Mouse (Mus musculus): Measurements from ENCODE around the gene Mical3. TPM values are rescaled to one million over a fixed set of nuclear protein-coding genes. Genes with fewer than 3 reads are reported as not detected.

Mical3 gene
- polyA plus RNA-seq, 1 experiment from 2014 or later: 20.0 TPM

- Histone ChIP-seq H3K4me1 (ENCODE audit: control insufficient read depth, insufficient read depth, low read length) (no peaks in the 10 kb centered on the region), H3K27ac (ENCODE audit: low read depth, low read length) (no peak overlapping the region), H3K9ac (ENCODE audit: low read depth, low read length) (no peak overlapping the region), H3K27me3 (ENCODE audit: control insufficient read depth, insufficient read depth, low read length) (no peaks in the 10 kb centered on the region), H3K36me3 (ENCODE audit: control insufficient read depth, insufficient read depth, low read length) (peaks cover 31% of the 10 kb centered on the region; the same call in 1 of the 2 replicates), H3K4me3 (ENCODE audit: low read length) (no peak overlapping the region), H3K9me3 (ENCODE audit: control insufficient read depth, low read length) (no peaks in the 10 kb centered on the region), H3K4me2 (replicated peaks; ENCODE audit: low read depth, low read length) (no peak overlapping the region)
- WGBS: 78% methylated on average over 9 of the region's 9 CpGs
- no peak for ATAC-seq (ENCODE audit: low FRiP score, low TSS enrichment)
These were observed 236.3 kb downstream of the Mical3 start for GRCm38 (mm10) chr6:120894524-120894923.

GRCm38 (mm10) chr6:120894089-120894488 is 236.7 kb downstream of the Mical3 start:
- H3K4me1 ChIP-seq (ENCODE audit: control insufficient read depth, insufficient read depth, low read length): no peaks in the 10 kb centered on the region
- no peak for ATAC-seq (ENCODE audit: low FRiP score, low TSS enrichment)
- WGBS: 97% methylated on average over 9 of the region's 9 CpGs
- no peaks in the 10 kb centered on the region for H3K27me3 ChIP-seq (ENCODE audit: control insufficient read depth, insufficient read depth, low read length)
- no peak overlapping the region for H3K4me2 ChIP-seq (replicated peaks; ENCODE audit: low read depth, low read length)
- no peak overlapping the region for H3K27ac ChIP-seq (ENCODE audit: low read depth, low read length)
- H3K9me3 ChIP-seq (ENCODE audit: control insufficient read depth, low read length): no peaks in the 10 kb centered on the region
- no peak overlapping the region for H3K4me3 ChIP-seq (ENCODE audit: low read length)
- H3K9ac ChIP-seq (ENCODE audit: low read depth, low read length): no peak overlapping the region
- peaks cover 36% of the 10 kb centered on the region; the same call in 1 of the 2 replicates for H3K36me3 ChIP-seq (ENCODE audit: control insufficient read depth, insufficient read depth, low read length)

GRCm38 (mm10) chr6:120886696-120887095 is 244.1 kb downstream of the Mical3 start:
- Histone ChIP-seq H3K27me3 (ENCODE audit: control insufficient read depth, insufficient read depth, low read length) (no peaks in the 10 kb centered on the region), H3K27ac (ENCODE audit: low read depth, low read length) (no peak overlapping the region), H3K4me2 (replicated peaks; ENCODE audit: low read depth, low read length) (no peak overlapping the region), H3K9me3 (ENCODE audit: control insufficient read depth, low read length) (peaks cover 4% of the 10 kb centered on the region; the same call in 1 of the 2 replicates), H3K4me1 (ENCODE audit: control insufficient read depth, insufficient read depth, low read length) (no peaks in the 10 kb centered on the region), H3K36me3 (ENCODE audit: control insufficient read depth, insufficient read depth, low read length) (peaks cover 55% of the 10 kb centered on the region), H3K4me3 (ENCODE audit: low read length) (no peak overlapping the region), H3K9ac (ENCODE audit: low read depth, low read length) (no peak overlapping the region)
- WGBS: 86% methylated on average over 17 of the region's 17 CpGs
- no peak for ATAC-seq (ENCODE audit: low FRiP score, low TSS enrichment)

GRCm38 (mm10) chr6:120884436-120884835 is 246.4 kb downstream of the Mical3 start:
- H3K27me3 ChIP-seq (ENCODE audit: control insufficient read depth, insufficient read depth, low read length): no peaks in the 10 kb centered on the region
- peaks cover 45% of the 10 kb centered on the region for H3K36me3 ChIP-seq (ENCODE audit: control insufficient read depth, insufficient read depth, low read length)
- no peaks in the 10 kb centered on the region for H3K4me1 ChIP-seq (ENCODE audit: control insufficient read depth, insufficient read depth, low read length)
- ATAC-seq (ENCODE audit: low FRiP score, low TSS enrichment): no peak
- no peak overlapping the region for H3K4me2 ChIP-seq (replicated peaks; ENCODE audit: low read depth, low read length)
- no peak overlapping the region for H3K27ac ChIP-seq (ENCODE audit: low read depth, low read length)
- no peak overlapping the region for H3K9ac ChIP-seq (ENCODE audit: low read depth, low read length)
- peaks cover 4% of the 10 kb centered on the region; the same call in 1 of the 2 replicates for H3K9me3 ChIP-seq (ENCODE audit: control insufficient read depth, low read length)
- WGBS: 96% methylated on average over 6 of the region's 6 CpGs
- H3K4me3 ChIP-seq (ENCODE audit: low read length): no peak overlapping the region

Other genes with a start within 250 kb of the Mical3 start
- gene Bid, start 214.1 kb downstream of the Mical3 start, polyA plus RNA-seq (2014; fragmentation: Nextera tagmentation; extraction: Ambion mirVana): 19.6 and 25.1 TPM in 2 replicates
- 6.3 and 8.4 TPM in 2 replicates for gene Pex26, start 52.7 kb upstream of the Mical3 start, polyA plus RNA-seq (2014; fragmentation: Nextera tagmentation; extraction: Ambion mirVana)
- gene Tuba8, start 79.7 kb upstream of the Mical3 start, polyA plus RNA-seq (2014; fragmentation: Nextera tagmentation; extraction: Ambion mirVana): 0.18 and 0.30 TPM in 2 replicates
- gene Usp18, start 114.9 kb upstream of the Mical3 start, polyA plus RNA-seq (2014; fragmentation: Nextera tagmentation; extraction: Ambion mirVana): 1.6 and 1.8 TPM in 2 replicates
- gene Slc6a13, start 169.2 kb upstream of the Mical3 start, polyA plus RNA-seq (2014; fragmentation: Nextera tagmentation; extraction: Ambion mirVana): 9.8 and 13.4 TPM in 2 replicates
- gene Slc6a12, start 212.1 kb upstream of the Mical3 start, polyA plus RNA-seq (2014; fragmentation: Nextera tagmentation; extraction: Ambion mirVana): 0.21 and 0.35 TPM in 2 replicates